Mouse (Mus musculus) myocyte (in vitro differentiated cells): ENCODE results near the gene Cela1. TPM values are rescaled to one million over a fixed set of nuclear protein-coding genes. Genes with fewer than 3 reads are reported as not detected.

Experiments used
- H3K27me3 ChIP-seq: one replicate; pipeline ENCODE4 v1.6.1; 2011; ENCODE audit not compliant: control insufficient read depth, insufficient read depth, insufficient read length
- H3K36me3 ChIP-seq: one replicate; pipeline ENCODE4 v1.6.1; 2011; ENCODE audit not compliant: control insufficient read depth, insufficient read depth
- H3K4me2 ChIP-seq: one replicate; pipeline ENCODE4 v1.6.1; 2011; ENCODE audit warnings: low read depth, control low read depth
- H3K4me3 ChIP-seq: one replicate; pipeline ENCODE4 v1.5.1; 2011; ENCODE audit warnings: mild to moderate bottlenecking, control low read depth, moderate library complexity
- H3K79me2 ChIP-seq: one replicate; pipeline ENCODE4 v1.6.1; 2011; ENCODE audit not compliant: control insufficient read depth, insufficient read depth
- H3ac ChIP-seq: one replicate; pipeline ENCODE4 v1.6.1; 2011; ENCODE audit not compliant: control insufficient read depth, insufficient read length
- CEBPB ChIP-seq: IDR thresholded peaks from 2 replicates; pipeline ENCODE4 v1.6.1; 2011; ENCODE audit warnings: mild to moderate bottlenecking, moderate library complexity; ENCODE audit not compliant: poor library complexity, insufficient read depth, severe bottlenecking
- E2F4 ChIP-seq: IDR thresholded peaks from one replicate; pipeline ENCODE4 v1.6.1; 2011; ENCODE audit warnings: mild to moderate bottlenecking, control low read depth, moderate library complexity; ENCODE audit not compliant: insufficient read depth
- MAX ChIP-seq: IDR thresholded peaks from one replicate; pipeline ENCODE4 v1.6.1; 2011; ENCODE audit warnings: low read depth, mild to moderate bottlenecking, control low read depth
- MYOD1 ChIP-seq, 3 experiments: IDR thresholded peaks; one replicate each; pipeline ENCODE4 v1.6.1; 2011; ENCODE audit warnings: control low read depth in 2 of 3, low read depth in 2 of 3, mild to moderate bottlenecking in 2 of 3, moderate library complexity in 1 of 3; ENCODE audit not compliant: insufficient read length in 2 of 3, control insufficient read depth in 1 of 3
- MYOG ChIP-seq, 3 experiments: IDR thresholded peaks; one replicate each; pipeline ENCODE4 v1.6.1; 2011; ENCODE audit warnings: control low read depth in 2 of 3, low read depth in 2 of 3, mild to moderate bottlenecking in 2 of 3; ENCODE audit not compliant: insufficient read length in 2 of 3, control insufficient read depth in 1 of 3, insufficient read depth in 1 of 3
- POLR2A ChIP-seq: IDR thresholded peaks from one replicate; pipeline ENCODE4 v1.6.1; 2011; ENCODE audit warnings: low read depth, mild to moderate bottlenecking, control low read depth, moderate library complexity; ENCODE audit not compliant: insufficient read length
- POLR2AphosphoS2 ChIP-seq: IDR thresholded peaks from one replicate; pipeline ENCODE4 v1.6.1; 2011; ENCODE audit warnings: low read depth, control low read depth; ENCODE audit not compliant: insufficient read length
- REST ChIP-seq: IDR thresholded peaks from one replicate; pipeline ENCODE4 v1.6.1; 2011; ENCODE audit warnings: mild to moderate bottlenecking, control low read depth, moderate library complexity; ENCODE audit not compliant: insufficient read depth, insufficient read length
- SRF ChIP-seq: IDR thresholded peaks from one replicate; pipeline ENCODE4 v1.6.1; 2011; ENCODE audit warnings: low read depth; ENCODE audit not compliant: control insufficient read depth, insufficient read length
- TCF12 ChIP-seq: IDR thresholded peaks from one replicate; pipeline ENCODE4 v1.6.1; 2011; ENCODE audit warnings: mild to moderate bottlenecking, control low read depth; ENCODE audit not compliant: poor library complexity, insufficient read depth, severe bottlenecking
- TCF3 ChIP-seq: IDR thresholded peaks from one replicate; pipeline ENCODE4 v1.6.1; 2011; ENCODE audit warnings: low read depth, control low read depth; ENCODE audit not compliant: insufficient read length
- USF1 ChIP-seq: IDR thresholded peaks from one replicate; pipeline ENCODE4 v1.6.1; 2011; ENCODE audit warnings: low read depth, mild to moderate bottlenecking, control low read depth, moderate library complexity
- polyA plus RNA-seq: library from polyadenylated mRNA; unstranded; fragments of >200 nt; fragmentation: generic; extraction: Trizol; gene quantifications from one replicate; pipeline ENCODE4 v1.2.1, GENCODE M21; 2012; ENCODE audit warnings: missing spikeins

Cela1 gene
- polyA plus RNA-seq, 1 experiment, result 23.5 TPM

GRCm38 (mm10) chr15:100708433-100709078, 20.8 kb upstream of the Cela1 start:
- Histone ChIP-seq H3K4me3 (no peak overlapping the region), H3K79me2 (no peaks in the 10 kb centered on the region), H3K27me3 (no peaks in the 10 kb centered on the region), H3K36me3 (no peaks in the 10 kb centered on the region), H3ac (no peak overlapping the region), H3K4me2 (no peak overlapping the region)
- TF ChIP-seq TCF12 (no peak), CEBPB (no peak), REST (no peak), MAX (no peak), TCF3 (no peak), POLR2AphosphoS2 (no peak), USF1 (no peak), E2F4 (no peak), MYOD1 (IDR thresholded peaks at IDR 0.05; ENCODE audit: control insufficient read depth in 1 of 3, insufficient read length in 2 of 3, low read depth in 2 of 3) (no peak), SRF (no peak), POLR2A (no peak), MYOG (IDR thresholded peaks at IDR 0.05; ENCODE audit: control insufficient read depth in 1 of 3, insufficient read depth in 1 of 3, insufficient read length in 2 of 3, low read depth in 2 of 3) (no peak)

GRCm38 (mm10) chr15:100706226-100706625, 18.5 kb upstream of the Cela1 start:
- H3ac ChIP-seq, result no peak overlapping the region
- H3K36me3 ChIP-seq, result no peaks in the 10 kb centered on the region
- no peak overlapping the region for H3K4me3 ChIP-seq
- TF ChIP-seq POLR2AphosphoS2, result no peak
- TF ChIP-seq POLR2A, result peak; percentile 14
- peak in 1 of 3 experiments; percentile 19 for TF ChIP-seq MYOG (IDR thresholded peaks at IDR 0.05; ENCODE audit: control insufficient read depth in 1 of 3, insufficient read depth in 1 of 3, insufficient read length in 2 of 3, low read depth in 2 of 3)
- peak in 1 of 3 experiments; percentile 10 for TF ChIP-seq MYOD1 (IDR thresholded peaks at IDR 0.05; ENCODE audit: control insufficient read depth in 1 of 3, insufficient read length in 2 of 3, low read depth in 2 of 3)
- H3K4me2 ChIP-seq, result peak overlapping the region; percentile 8
- H3K27me3 ChIP-seq, result no peaks in the 10 kb centered on the region
- no peaks in the 10 kb centered on the region for H3K79me2 ChIP-seq

DNA sequence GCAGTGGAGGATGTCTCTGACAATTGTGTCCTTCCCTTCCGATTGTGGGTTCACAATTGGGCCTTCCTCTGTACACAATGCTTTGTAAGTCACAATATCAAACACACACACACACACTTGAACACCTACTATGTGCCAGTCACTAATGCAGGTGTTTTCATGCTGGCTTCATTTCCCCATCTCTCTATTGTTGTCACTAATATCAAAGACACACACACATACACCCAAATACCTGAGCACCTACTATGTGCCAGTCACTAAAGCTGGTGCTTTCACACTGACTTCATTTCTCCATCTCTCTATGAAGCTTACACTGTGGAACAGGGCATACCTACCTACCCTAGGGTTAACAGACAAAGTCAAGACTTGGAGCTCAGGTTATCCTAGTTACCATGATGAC, 17.7 kb upstream of the Cela1 start:
- Histone ChIP-seq H3K36me3 (no peaks in the 10 kb centered on the region), H3K27me3 (no peaks in the 10 kb centered on the region), H3ac (no peak overlapping the region), H3K4me2 (no peak overlapping the region), H3K4me3 (no peak overlapping the region), H3K79me2 (no peaks in the 10 kb centered on the region)
- TF ChIP-seq MYOG (IDR thresholded peaks at IDR 0.05; ENCODE audit: control insufficient read depth in 1 of 3, insufficient read depth in 1 of 3, insufficient read length in 2 of 3, low read depth in 2 of 3), result no peak
- TF ChIP-seq CEBPB, result no peak

GRCm38 (mm10) chr15:100703913-100704312, 16.2 kb upstream of the Cela1 start:
- H3K4me3 ChIP-seq, result no peak overlapping the region
- H3K36me3 ChIP-seq, result no peaks in the 10 kb centered on the region
- H3K4me2 ChIP-seq, result no peak overlapping the region
- no peaks in the 10 kb centered on the region for H3K79me2 ChIP-seq
- no peak for TF ChIP-seq TCF12
- TF ChIP-seq E2F4, result no peak
- TF ChIP-seq MYOG (IDR thresholded peaks at IDR 0.05; ENCODE audit: control insufficient read depth in 1 of 3, insufficient read depth in 1 of 3, insufficient read length in 2 of 3, low read depth in 2 of 3), result no peak
- no peak for TF ChIP-seq MYOD1 (IDR thresholded peaks at IDR 0.05; ENCODE audit: control insufficient read depth in 1 of 3, insufficient read length in 2 of 3, low read depth in 2 of 3)
- no peak for TF ChIP-seq REST
- no peak for TF ChIP-seq USF1
- TF ChIP-seq POLR2A, result no peak
- no peak for TF ChIP-seq TCF3
- no peak for TF ChIP-seq CEBPB
- TF ChIP-seq SRF, result no peak
- H3ac ChIP-seq, result no peak overlapping the region
- no peaks in the 10 kb centered on the region for H3K27me3 ChIP-seq

DNA sequence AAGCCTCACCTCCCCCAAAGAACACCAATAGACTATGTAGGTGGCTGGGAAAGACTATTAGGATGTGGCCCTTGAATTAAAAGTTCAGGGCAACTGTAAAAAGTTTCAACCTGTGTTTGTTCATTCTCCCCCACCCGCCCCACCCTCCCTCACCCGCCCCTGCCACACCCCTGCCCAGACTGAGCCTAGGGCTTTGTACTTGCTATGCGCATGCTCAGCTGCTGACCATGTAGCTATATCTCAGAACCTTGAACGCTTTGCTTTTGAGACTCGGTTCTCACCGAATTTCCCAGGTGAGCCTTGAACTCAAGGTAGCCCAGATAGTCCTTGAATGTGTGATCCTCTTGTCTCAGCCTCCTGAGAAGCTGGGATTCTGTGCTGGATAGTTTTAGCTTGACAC, 14.1 kb upstream of the Cela1 start:
- H3K79me2 ChIP-seq, result no peaks in the 10 kb centered on the region
- no peak overlapping the region for H3K4me3 ChIP-seq
- H3K4me2 ChIP-seq, result no peak overlapping the region
- TF ChIP-seq TCF12, result no peak
- no peak for TF ChIP-seq REST
- TF ChIP-seq POLR2A, result no peak
- TF ChIP-seq USF1, result no peak
- TF ChIP-seq MYOD1 (IDR thresholded peaks at IDR 0.05; ENCODE audit: control insufficient read depth in 1 of 3, insufficient read length in 2 of 3, low read depth in 2 of 3), result no peak
- TF ChIP-seq E2F4, result no peak
- no peak for TF ChIP-seq POLR2AphosphoS2
- TF ChIP-seq SRF, result no peak
- no peaks in the 10 kb centered on the region for H3K36me3 ChIP-seq
- no peaks in the 10 kb centered on the region for H3K27me3 ChIP-seq
- no peak overlapping the region for H3ac ChIP-seq
